Mouse (Mus musculus) ES-Bruce4 (cell line): ENCODE measurements at regions not wholly inside any gene's neighbourhood (a gene's known extent, or its start where the extent isn't known, plus 50 kb on each side); places are given as distances from the start of the nearest gene placed in this dataset.

ENCODE experiments used
- CTCF ChIP-seq: IDR thresholded peaks from one replicate; pipeline ENCODE4 v1.8.1; 2011; ENCODE audit warnings: low read depth, low read length
- EP300 ChIP-seq: IDR thresholded peaks from 2 replicates; pipeline ENCODE4 v1.6.1; 2011; ENCODE audit warnings: low read depth, low read length; ENCODE audit not compliant: insufficient read depth
- POLR2A ChIP-seq: IDR thresholded peaks from one replicate; pipeline ENCODE4 v1.8.1; 2011; ENCODE audit warnings: low read length; ENCODE audit not compliant: insufficient read depth

GRCm38 (mm10) chr7:36973654-36974320 is 275.9 kb downstream of the Tshz3 start:
- no peak for TF ChIP-seq POLR2A
- no peak for TF ChIP-seq CTCF
- no peak for TF ChIP-seq EP300
